ENCODE assay signal across 9 mouse cellular contexts in the genomic region with DNA sequence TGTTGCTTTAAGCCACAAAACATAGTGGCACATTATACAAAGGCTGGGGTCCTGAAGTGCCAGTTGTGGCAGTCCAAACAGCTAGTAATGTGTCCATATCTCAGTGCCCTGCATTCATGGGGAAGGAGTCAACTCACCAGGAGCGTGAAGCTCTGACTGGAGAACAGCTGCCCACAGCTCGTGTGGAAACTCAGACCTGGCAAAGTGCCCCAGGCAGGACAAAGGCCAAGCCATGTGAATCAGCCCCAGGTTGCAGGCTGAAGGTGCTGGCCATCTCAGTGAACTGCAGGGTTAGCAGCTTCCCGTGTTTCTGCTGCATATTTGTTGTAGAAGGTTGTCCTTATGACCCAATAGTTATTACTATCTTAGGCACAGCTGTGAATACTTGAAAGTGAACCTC. TPM values are rescaled to one million over a fixed set of nuclear protein-coding genes. Genes with fewer than 3 reads are reported as not detected.
DNase-seq lines count a peak whose midpoint lies in the region; ATAC-seq and TF ChIP-seq lines count a peak whose summit lies in the region.
"Had no signal": no experiment of that assay in that cellular context is flagged by ENCODE, and none has a peak within 500 bp of the region (broad histone marks: within the 10 kb centered on the region; RNA-seq: fewer than 3 reads in every experiment).

No protein-coding gene starts in this region.

- no peak overlapping the region for H3K4me3 ChIP-seq in liver, embryonic 13.5 days (replicated peaks)
- H3K4me3 ChIP-seq in lung, adult 2 months (replicated peaks; ENCODE audit: extremely low read depth, low read depth, low read length), result no peak overlapping the region
- H3K4me3 ChIP-seq in forebrain, embryonic 13.5 days, result no peak overlapping the region
- H3K4me3 ChIP-seq in midbrain, embryonic 11.5 days (ENCODE audit: low read depth, low read length), result no peak overlapping the region
- H3K4me3 ChIP-seq: megakaryocyte, embryonic 14.5 days had no signal

- TF ChIP-seq CTCF in lung, adult 2 months (IDR thresholded peaks at IDR 0.05; ENCODE audit: insufficient read depth, low read length), result no peak

- no peak for TF ChIP-seq POLR2A in lung, adult 2 months (IDR thresholded peaks at IDR 0.05; ENCODE audit: borderline replicate concordance, extremely low read depth, low read depth, low read length)

- peaks cover 11% of the 10 kb centered on the region for H3K36me3 ChIP-seq in liver, embryonic 13.5 days
- no peaks in the 10 kb centered on the region for H3K36me3 ChIP-seq in forebrain, embryonic 13.5 days (ENCODE audit: poor library complexity, severe bottlenecking)
- no peaks in the 10 kb centered on the region for H3K36me3 ChIP-seq in midbrain, embryonic 11.5 days (ENCODE audit: control insufficient read depth, insufficient read depth, low read length)

- H3K4me2 ChIP-seq in liver, embryonic 13.5 days, result no peak overlapping the region
- no peak overlapping the region for H3K4me2 ChIP-seq in forebrain, embryonic 13.5 days
- H3K4me2 ChIP-seq in midbrain, embryonic 11.5 days, result no peak overlapping the region

- DNase-seq in liver, embryonic 13.5 days, result no peak
- DNase-seq in liver, result no peak
- peak; percentile 55 for DNase-seq in adrenal gland, adult 8-10 months
- peak; percentile 49 for DNase-seq in gastrocnemius, postnatal 14 days
- DNase-seq in lung, adult 2 months, result peak; percentile 14
- DNase-seq in c-Kit-positive CD71-positive TER-119-positive erythroid progenitor cells, embryonic 14.5 days (ENCODE audit: low spot score), result no peak
- no peak for DNase-seq in midbrain, embryonic 11.5 days (ENCODE audit: low spot score, missing footprints)

- ATAC-seq in liver, embryonic 13.5 days (ENCODE audit: low read depth), result no peak
- ATAC-seq in forebrain, embryonic 13.5 days, result no peak
- no peak for ATAC-seq in midbrain, embryonic 11.5 days (ENCODE audit: low FRiP score)

- no peaks in the 10 kb centered on the region for H3K9me3 ChIP-seq in liver, embryonic 13.5 days (replicated peaks)
- H3K9me3 ChIP-seq in forebrain, embryonic 13.5 days (replicated peaks), result no peaks in the 10 kb centered on the region
- no peaks in the 10 kb centered on the region for H3K9me3 ChIP-seq in midbrain, embryonic 11.5 days (ENCODE audit: control insufficient read depth, low read length)
- H3K9me3 ChIP-seq: megakaryocyte, embryonic 14.5 days had no signal

- no peak overlapping the region for H3K9ac ChIP-seq in liver, embryonic 13.5 days
- no peak overlapping the region for H3K9ac ChIP-seq in forebrain, embryonic 13.5 days
- no peak overlapping the region for H3K9ac ChIP-seq in midbrain, embryonic 11.5 days (ENCODE audit: low read length)

- H3K4me1 ChIP-seq in liver, embryonic 13.5 days (replicated peaks), result peaks cover 65% of the 10 kb centered on the region
- peaks cover 6% of the 10 kb centered on the region; the same call in 1 of the 2 replicates for H3K4me1 ChIP-seq in lung, adult 2 months (ENCODE audit: control insufficient read depth, insufficient read depth, low read length)
- no peaks in the 10 kb centered on the region for H3K4me1 ChIP-seq in forebrain, embryonic 13.5 days
- no peaks in the 10 kb centered on the region for H3K4me1 ChIP-seq in midbrain, embryonic 11.5 days (ENCODE audit: control insufficient read depth, insufficient read depth, low read length)

- WGBS in liver, embryonic 13.5 days (ENCODE audit: insufficient replicate concordance), result 59% methylated on average over 3 of the region's 3 CpGs
- 22% methylated on average over 3 of the region's 3 CpGs for WGBS in lung, adult 2 months
- WGBS in forebrain, embryonic 13.5 days, result 63% methylated on average over 3 of the region's 3 CpGs
- 64% methylated on average over 3 of the region's 3 CpGs for WGBS in midbrain, embryonic 11.5 days

- peak overlapping the region; percentile 20 for H3K27ac ChIP-seq in liver, embryonic 13.5 days
- H3K27ac ChIP-seq in forebrain, embryonic 13.5 days, result no peak overlapping the region
- H3K27ac ChIP-seq in midbrain, embryonic 11.5 days (ENCODE audit: low read depth, low read length), result no peak overlapping the region

- H3K27me3 ChIP-seq in liver, embryonic 13.5 days, result no peaks in the 10 kb centered on the region
- no peaks in the 10 kb centered on the region for H3K27me3 ChIP-seq in forebrain, embryonic 13.5 days
- H3K27me3 ChIP-seq in midbrain, embryonic 11.5 days (ENCODE audit: control insufficient read depth, insufficient read depth, low read length), result no peaks in the 10 kb centered on the region

- intact Hi-C loops in gastrocnemius, postnatal 14 days (cut with DNase I; ENCODE audit: low total_unique reads), result no loop called here

RNA-seq across cellular contexts. Expression of a gene that starts 36.1 kb away (rescaled TPM):
- polyA plus RNA-seq in liver, embryonic 13.5 days (2015; fragmentation: Nextera tagmentation; extraction: Ambion mirVana), result 5.1 and 6.0 TPM in 2 replicates
- 10 to 100 TPM; 17.2 to 37.4 (median 22.9) TPM for total RNA-seq in adrenal gland, adult 8-10 months (2022)
- 1 to 10 TPM; 4.4 to 4.6 TPM for total RNA-seq in gastrocnemius, postnatal 14 days (2021)
- polyA plus RNA-seq in lung, adult 2 months (2012; rRNA removed), result 60.5 and 89.8 TPM in 2 replicates
- polyA plus RNA-seq in forebrain, embryonic 13.5 days (2015; fragmentation: Nextera tagmentation; extraction: Ambion mirVana), result 33.1 and 37.1 TPM in 2 replicates
- polyA plus RNA-seq in midbrain, embryonic 11.5 days (2014; fragmentation: Nextera tagmentation; extraction: Ambion mirVana), result 19.7 TPM in 2 replicates

RNA-seq across cellular contexts. Expression of a gene that starts 43.3 kb away (rescaled TPM):
- polyA plus RNA-seq in liver, embryonic 13.5 days (2015; fragmentation: Nextera tagmentation; extraction: Ambion mirVana), result 10.2 and 10.7 TPM in 2 replicates
- total RNA-seq in adrenal gland, adult 8-10 months (2022), result 10 to 100 TPM; 14.0 to 25.1 (median 17.7) TPM
- 1 to 10 TPM; 5.3 to 5.7 TPM for total RNA-seq in gastrocnemius, postnatal 14 days (2021)
- 14.7 and 17.0 TPM in 2 replicates for polyA plus RNA-seq in lung, adult 2 months (2012; rRNA removed)
- 10.2 and 12.8 TPM in 2 replicates for polyA plus RNA-seq in forebrain, embryonic 13.5 days (2015; fragmentation: Nextera tagmentation; extraction: Ambion mirVana)
- 16.2 and 16.5 TPM in 2 replicates for polyA plus RNA-seq in midbrain, embryonic 11.5 days (2014; fragmentation: Nextera tagmentation; extraction: Ambion mirVana)

RNA-seq across cellular contexts. Expression of a gene that starts 50.7 kb away (rescaled TPM):
- polyA plus RNA-seq in liver, embryonic 13.5 days (2015; fragmentation: Nextera tagmentation; extraction: Ambion mirVana), result 26.6 and 27.8 TPM in 2 replicates
- 10 to 100 TPM; 42.4 to 63.8 (median 57.7) TPM for total RNA-seq in adrenal gland, adult 8-10 months (2022)
- 10 to 100 TPM; 21.0 to 21.8 TPM for total RNA-seq in gastrocnemius, postnatal 14 days (2021)
- polyA plus RNA-seq in lung, adult 2 months (2012; rRNA removed), result 29.1 and 42.9 TPM in 2 replicates
- polyA plus RNA-seq in forebrain, embryonic 13.5 days (2015; fragmentation: Nextera tagmentation; extraction: Ambion mirVana), result 90.5 and 98.2 TPM in 2 replicates
- polyA plus RNA-seq in midbrain, embryonic 11.5 days (2014; fragmentation: Nextera tagmentation; extraction: Ambion mirVana), result 54.2 and 60.9 TPM in 2 replicates

RNA-seq across cellular contexts. Expression of a gene that starts 51.2 kb away (rescaled TPM):
- polyA plus RNA-seq in liver, embryonic 13.5 days (2015; fragmentation: Nextera tagmentation; extraction: Ambion mirVana), result 12.3 and 13.8 TPM in 2 replicates
- 10 to 100 TPM; 49.1 to 76.4 (median 55.7) TPM for total RNA-seq in adrenal gland, adult 8-10 months (2022)
- 10 to 100 TPM; 12.5 to 14.3 TPM for total RNA-seq in gastrocnemius, postnatal 14 days (2021)
- polyA plus RNA-seq in lung, adult 2 months (2012; rRNA removed), result 39.0 and 44.0 TPM in 2 replicates
- 54.6 and 58.5 TPM in 2 replicates for polyA plus RNA-seq in forebrain, embryonic 13.5 days (2015; fragmentation: Nextera tagmentation; extraction: Ambion mirVana)
- 34.5 and 36.8 TPM in 2 replicates for polyA plus RNA-seq in midbrain, embryonic 11.5 days (2014; fragmentation: Nextera tagmentation; extraction: Ambion mirVana)

Comparison
In these comparisons a context has a peak if more than half of its experiments do, and no peak if none do; other contexts are left out.
1. DNase-seq: peak in adrenal gland, adult 8-10 months (single experiment), gastrocnemius, postnatal 14 days (single experiment) and lung, adult 2 months (single experiment); none in liver, embryonic 13.5 days (single experiment), liver (single experiment), c-Kit-positive CD71-positive TER-119-positive erythroid progenitor cells, embryonic 14.5 days (single experiment) and midbrain, embryonic 11.5 days (single experiment).